Mouse (Mus musculus) midbrain, embryonic 15.5 days (tissue): ENCODE results near the gene Fastkd3. TPM values are rescaled to one million over a fixed set of nuclear protein-coding genes. Genes with fewer than 3 reads are reported as not detected.

Experiments used
- ATAC-seq: fragments of 200-750 bp; cut with Nextera tagmentation; replicated peaks from 2 replicates; pipeline ENCODE4 v1.8.0; 2017; ENCODE audit warnings: moderate TSS enrichment
- H3K27ac ChIP-seq: fragments of 300-500 bp; sonication (generic); 2 replicates; pipeline ENCODE4 v1.5.1; 2015; ENCODE audit warnings: mild to moderate bottlenecking, inconsistent platforms
- H3K27me3 ChIP-seq: fragments of 300-500 bp; sonication (generic); replicated peaks from 2 replicates; pipeline ENCODE4 v1.6.1; 2015; ENCODE audit warnings: inconsistent platforms
- H3K36me3 ChIP-seq: fragments of 300-500 bp; sonication (generic); replicated peaks from 2 replicates; pipeline ENCODE4 v1.6.1; 2015; ENCODE audit warnings: inconsistent platforms
- H3K4me1 ChIP-seq: fragments of 300-500 bp; sonication (generic); 2 replicates; pipeline ENCODE4 v1.6.1; 2015; ENCODE audit warnings: inconsistent platforms
- H3K4me2 ChIP-seq: fragments of 300-500 bp; sonication (generic); 2 replicates; pipeline ENCODE4 v1.6.1; 2015; ENCODE audit warnings: inconsistent platforms, mild to moderate bottlenecking, moderate library complexity
- H3K4me3 ChIP-seq: fragments of 300-500 bp; sonication (generic); 2 replicates; pipeline ENCODE4 v1.5.1; 2015; ENCODE audit warnings: mild to moderate bottlenecking, inconsistent platforms
- H3K9ac ChIP-seq: fragments of 300-500 bp; sonication (generic); 2 replicates; pipeline ENCODE4 v1.6.1; 2015; ENCODE audit warnings: mild to moderate bottlenecking, inconsistent platforms
- H3K9me3 ChIP-seq: fragments of 300-500 bp; sonication (generic); 2 replicates; pipeline ENCODE4 v1.6.1; 2016; ENCODE audit warnings: inconsistent platforms
- WGBS: fragments of 180-500 bp; shearing (Covaris S2); methylation state at CpG from one replicate; pipeline ENCODE4 v1.1.7; 2015; ENCODE audit warnings: mixed read lengths; 5-methylcytosine and 5-hydroxymethylcytosine counted together
- polyA plus RNA-seq: library from polyadenylated mRNA; unstranded; fragments of >200 nt; fragmentation: Nextera tagmentation; extraction: Ambion mirVana; gene quantifications from 2 replicates; pipeline ENCODE4 v1.2.1, GENCODE M21; 2015

Gene Fastkd3
- polyA plus RNA-seq, 1 experiment from 2014 or later = 22.8 TPM

DNA sequence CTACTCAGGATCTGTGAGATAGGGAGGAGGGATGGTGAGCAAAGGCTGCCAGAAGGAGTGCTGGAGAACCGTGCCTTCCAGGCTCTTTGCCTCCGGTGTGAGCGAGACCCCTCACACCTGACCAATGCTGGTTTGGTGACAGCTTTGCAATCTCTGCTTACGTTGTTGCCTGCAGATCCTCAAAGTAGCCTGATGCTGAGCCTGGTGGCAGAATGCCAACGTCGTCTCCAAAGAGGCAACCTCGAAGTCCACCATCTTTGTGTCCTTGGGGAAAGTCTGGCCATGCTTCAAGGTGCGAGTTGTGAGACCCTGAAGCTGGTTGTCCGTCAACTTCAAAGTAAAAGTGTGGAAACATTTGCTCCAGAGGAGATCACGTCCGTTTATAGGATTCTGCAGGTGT is 1.9 kb downstream of the Fastkd3 start:
- no peaks in the 10 kb centered on the region for H3K27me3 ChIP-seq
- peaks cover 32% of the 10 kb centered on the region for H3K36me3 ChIP-seq

DNA sequence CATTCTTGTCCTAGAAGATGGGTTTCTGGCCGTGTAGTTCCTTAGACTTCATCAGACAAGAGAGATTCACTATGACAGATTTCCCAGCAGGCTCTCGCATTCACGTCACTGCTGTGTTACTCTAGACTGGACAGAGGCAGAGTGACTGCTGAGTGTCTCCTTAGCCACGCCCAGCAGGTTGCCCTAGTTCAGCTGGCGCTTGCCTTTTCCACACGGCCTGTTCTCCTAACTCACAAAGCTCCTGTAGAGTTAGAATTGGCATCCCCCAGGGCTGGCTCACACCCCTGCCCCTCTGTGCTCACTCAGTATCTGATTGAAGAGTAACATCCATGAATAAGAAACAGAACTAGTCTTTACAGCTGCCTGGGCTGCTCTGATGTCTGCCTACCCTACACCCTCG is 3.4 kb downstream of the Fastkd3 start:
- Histone ChIP-seq H3K27ac (no peak overlapping the region), H3K4me2 (no peak overlapping the region), H3K36me3 (peaks cover 47% of the 10 kb centered on the region), H3K4me3 (no peak overlapping the region), H3K9me3 (no peaks in the 10 kb centered on the region), H3K4me1 (peaks cover 22% of the 10 kb centered on the region), H3K27me3 (no peaks in the 10 kb centered on the region), H3K9ac (no peak overlapping the region)
- WGBS = 85% methylated on average over 7 of the region's 7 CpGs
- no peak for ATAC-seq

More for the DNA sequence above, 1.9 kb downstream of the Fastkd3 start:
- H3K4me1 ChIP-seq = peaks cover 22% of the 10 kb centered on the region
- H3K27ac ChIP-seq = no peak overlapping the region
- H3K9ac ChIP-seq = no peak overlapping the region
- H3K4me2 ChIP-seq = no peak overlapping the region
- WGBS = 96% methylated on average over 11 of the region's 11 CpGs
- no peaks in the 10 kb centered on the region for H3K9me3 ChIP-seq
- no peak overlapping the region for H3K4me3 ChIP-seq
- no peak for ATAC-seq

DNA sequence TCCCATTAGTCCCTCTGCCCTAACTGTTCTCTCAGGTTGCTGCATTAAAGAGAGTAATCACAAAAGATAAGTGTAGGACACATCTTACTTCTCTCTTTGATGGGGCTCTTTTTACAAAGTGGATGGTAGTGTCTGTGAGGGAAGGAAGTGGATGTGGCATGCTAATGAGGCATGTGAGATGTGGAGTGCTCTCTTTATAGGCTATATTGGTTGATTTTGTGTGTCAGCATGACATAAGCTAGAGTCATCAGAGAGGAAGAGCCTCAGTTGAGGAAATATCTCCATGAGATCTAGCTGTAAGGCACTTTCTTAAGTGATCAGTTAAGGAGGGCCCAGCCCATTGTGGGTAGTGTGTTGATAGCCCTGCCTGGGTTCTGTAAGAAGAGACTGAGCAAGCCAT is 6.3 kb downstream of the Fastkd3 start:
- Histone ChIP-seq H3K4me3 (no peak overlapping the region), H3K4me2 (no peak overlapping the region), H3K9ac (no peak overlapping the region), H3K9me3 (no peaks in the 10 kb centered on the region), H3K27ac (no peak overlapping the region), H3K27me3 (no peaks in the 10 kb centered on the region), H3K4me1 (peaks cover 3% of the 10 kb centered on the region), H3K36me3 (peaks cover 72% of the 10 kb centered on the region)
- no peak for ATAC-seq

DNA sequence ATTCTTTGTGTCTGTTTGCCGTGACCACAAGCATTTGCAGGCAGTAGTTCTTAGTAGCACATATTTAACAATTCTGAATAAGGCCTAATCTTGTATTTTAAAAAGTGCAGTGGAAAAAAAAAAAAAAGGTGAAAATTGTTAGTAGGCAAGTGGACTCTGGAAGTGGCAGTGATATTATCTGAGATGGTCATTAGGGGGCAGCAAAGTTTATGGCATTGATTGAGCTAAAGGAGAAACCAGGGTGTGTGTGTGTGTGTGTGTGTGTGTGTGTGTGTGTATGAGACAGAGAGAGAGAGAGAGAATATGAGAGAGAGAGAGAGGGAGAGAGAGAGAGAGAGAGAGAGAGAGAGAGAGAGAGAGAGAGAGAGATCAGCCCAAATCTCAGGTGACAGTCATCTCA is 11.8 kb downstream of the Fastkd3 start:
- Histone ChIP-seq H3K36me3 (peaks cover 42% of the 10 kb centered on the region), H3K9ac (no peak overlapping the region), H3K4me1 (peaks cover 7% of the 10 kb centered on the region; the same call in 1 of the 2 replicates), H3K27me3 (no peaks in the 10 kb centered on the region), H3K9me3 (no peaks in the 10 kb centered on the region), H3K4me2 (no peak overlapping the region), H3K4me3 (no peak overlapping the region), H3K27ac (no peak overlapping the region)
- ATAC-seq = no peak
- 82% methylated on average over 1 of the region's 1 CpGs for WGBS

DNA sequence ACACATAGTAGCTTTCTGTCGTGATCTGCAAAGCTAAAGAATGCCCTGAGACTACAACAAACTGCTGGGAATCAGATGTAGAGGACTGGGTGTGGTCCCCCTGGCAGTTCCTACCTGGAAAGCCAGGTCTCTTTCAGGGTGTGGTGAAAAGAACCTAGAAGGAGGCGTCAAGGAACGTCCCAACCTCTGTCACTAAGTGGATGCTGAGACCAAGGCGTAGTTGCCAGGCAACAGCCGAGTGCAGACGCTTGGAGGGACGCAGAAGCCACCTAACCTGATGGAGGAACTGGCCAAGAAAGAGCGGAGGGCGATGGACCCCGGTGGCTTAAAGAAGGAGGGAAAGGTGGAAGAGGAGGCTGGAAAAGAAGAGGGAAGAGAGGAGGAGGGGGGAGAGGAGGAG is 15.2 kb downstream of the Fastkd3 start, which contains the start of gene 1700001L19Rik:
Gene 1700001L19Rik, plus strand, starts transcription at position 223 of the 400 bp plus-strand sequence.
- Histone ChIP-seq H3K4me1 (peaks cover 16% of the 10 kb centered on the region; the same call in 1 of the 2 replicates), H3K36me3 (peaks cover 11% of the 10 kb centered on the region; the same call in 1 of the 2 replicates), H3K27ac (no peak within 1 kb of the TSS), H3K9me3 (no peaks in the 10 kb centered on the region), H3K9ac (peak within 1 kb of the TSS; percentile 13; the same call in 1 of the 2 replicates), H3K27me3 (no peaks in the 10 kb centered on the region), H3K4me2 (peak within 1 kb of the TSS; percentile 48), H3K4me3 (peak within 1 kb of the TSS; percentile 26)
- ATAC-seq = peak; percentile 40; the same call in 1 of the 2 replicates
- 6% methylated on average over 10 of the region's 10 CpGs for WGBS

DNA sequence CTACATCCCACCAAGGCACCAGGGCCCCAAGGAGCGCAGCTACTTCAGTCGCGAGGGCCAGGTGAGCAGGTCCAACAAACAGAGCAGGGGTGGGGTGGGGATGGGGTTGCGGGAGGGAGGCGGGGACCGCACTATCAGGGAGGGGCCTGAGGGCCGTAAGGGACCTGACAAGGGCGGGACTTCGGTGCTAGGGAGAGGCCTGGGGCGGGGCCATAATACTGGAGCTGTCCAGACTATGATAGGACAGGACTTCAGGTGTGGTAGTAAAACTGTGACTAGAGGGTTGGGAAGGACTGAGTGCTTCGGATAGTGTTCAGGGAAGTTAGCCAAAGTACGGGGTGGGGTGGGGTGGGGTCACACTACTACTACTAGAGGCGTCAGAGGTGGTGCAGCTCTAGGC is 15.6 kb downstream of the Fastkd3 start:
- Histone ChIP-seq H3K27me3 (no peaks in the 10 kb centered on the region), H3K4me1 (peaks cover 16% of the 10 kb centered on the region; the same call in 1 of the 2 replicates), H3K36me3 (peaks cover 7% of the 10 kb centered on the region; the same call in 1 of the 2 replicates), H3K4me2 (peak overlapping the region; percentile 48), H3K27ac (no peak overlapping the region), H3K4me3 (peak overlapping the region; percentile 26), H3K9ac (peak overlapping the region; percentile 13; the same call in 1 of the 2 replicates), H3K9me3 (no peaks in the 10 kb centered on the region)
- 14% methylated on average over 13 of the region's 13 CpGs for WGBS
- peak; percentile 35 for ATAC-seq

DNA sequence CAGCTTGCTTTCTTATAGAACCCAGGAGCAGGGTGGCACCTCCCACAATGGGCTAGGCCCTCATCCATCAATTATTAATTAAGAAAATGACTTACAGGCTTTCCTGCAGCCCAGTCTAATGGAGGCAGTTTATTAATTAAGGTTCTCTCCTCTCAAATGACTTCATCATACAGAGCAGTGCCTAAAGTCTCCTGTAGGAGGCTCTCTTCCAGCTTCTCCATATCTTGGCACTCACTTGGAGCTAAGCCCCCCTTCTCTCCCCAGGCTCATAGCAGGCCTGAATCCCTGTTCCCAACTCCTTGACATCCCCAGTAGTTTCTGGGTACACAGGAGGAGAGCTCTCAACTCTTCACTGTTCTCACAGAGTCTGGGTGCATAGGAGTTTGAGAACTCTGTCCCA is 16.9 kb downstream of the Fastkd3 start:
- H3K4me3 ChIP-seq = no peak overlapping the region
- H3K4me1 ChIP-seq = peaks cover 16% of the 10 kb centered on the region; the same call in 1 of the 2 replicates
- H3K36me3 ChIP-seq = no peaks in the 10 kb centered on the region
- no peak overlapping the region for H3K4me2 ChIP-seq
- no peak overlapping the region for H3K27ac ChIP-seq
- no peaks in the 10 kb centered on the region for H3K27me3 ChIP-seq
- no peak for ATAC-seq
- no peak overlapping the region for H3K9ac ChIP-seq
- H3K9me3 ChIP-seq = no peaks in the 10 kb centered on the region

DNA sequence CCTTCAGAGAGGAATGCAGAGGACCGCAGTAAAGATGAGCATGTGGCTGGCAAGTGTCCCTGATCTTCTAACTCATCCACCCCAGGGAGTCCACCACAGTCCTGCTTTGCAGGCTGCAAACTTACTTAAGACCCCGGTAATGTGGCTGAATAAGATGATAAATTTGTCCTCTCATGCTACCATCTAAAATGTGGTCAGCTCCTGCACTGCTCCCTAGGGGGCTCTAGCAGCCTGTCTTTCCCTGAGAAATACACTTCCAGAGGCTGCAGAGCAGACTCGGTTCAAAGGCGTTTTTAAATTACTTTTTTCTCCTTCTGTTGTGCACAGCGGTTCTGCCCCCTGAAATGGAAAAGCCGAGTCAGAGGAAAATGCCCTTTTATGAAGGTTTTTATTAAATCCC is 19.1 kb downstream of the Fastkd3 start:
- H3K4me2 ChIP-seq = 0 out of 2 replicates have a peak overlapping the region, but pooled peaks have one; percentile 3
- no peak overlapping the region for H3K9ac ChIP-seq
- ATAC-seq = peak; percentile 37
- peaks cover 22% of the 10 kb centered on the region; the same call in 1 of the 2 replicates for H3K4me1 ChIP-seq
- no peak overlapping the region for H3K4me3 ChIP-seq
- H3K36me3 ChIP-seq = no peaks in the 10 kb centered on the region
- 0 out of 2 replicates have a peak overlapping the region, but pooled peaks have one; percentile 57 for H3K27ac ChIP-seq
- H3K9me3 ChIP-seq = no peaks in the 10 kb centered on the region
- H3K27me3 ChIP-seq = no peaks in the 10 kb centered on the region
- 14% methylated on average over 6 of the region's 6 CpGs for WGBS

DNA sequence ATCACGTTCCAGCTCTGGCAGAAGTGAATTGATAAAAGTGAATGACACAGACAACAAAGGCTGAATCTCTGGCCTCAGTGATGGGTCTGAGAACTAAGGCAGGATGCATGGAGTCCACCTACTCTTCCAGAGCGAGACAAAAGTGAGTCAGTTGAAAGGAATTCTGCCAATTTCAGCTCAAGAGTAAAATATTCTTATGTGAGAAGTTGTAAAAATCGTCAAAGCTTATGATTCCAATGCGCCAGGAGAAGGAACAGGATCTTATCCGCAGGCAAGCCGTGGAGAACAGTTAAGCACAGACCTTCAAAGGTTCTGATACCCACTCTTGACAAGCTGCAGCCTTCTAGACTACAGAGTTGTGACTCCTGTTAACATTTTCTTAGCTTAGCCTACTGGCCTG is 21.1 kb downstream of the Fastkd3 start:
- H3K4me3 ChIP-seq = no peak overlapping the region
- H3K27ac ChIP-seq = no peak overlapping the region
- H3K9me3 ChIP-seq = no peaks in the 10 kb centered on the region
- WGBS = 77% methylated on average over 6 of the region's 6 CpGs
- ATAC-seq = no peak
- H3K4me2 ChIP-seq = no peak overlapping the region
- no peaks in the 10 kb centered on the region for H3K27me3 ChIP-seq
- no peak overlapping the region for H3K9ac ChIP-seq
- no peaks in the 10 kb centered on the region for H3K36me3 ChIP-seq
- H3K4me1 ChIP-seq = peaks cover 28% of the 10 kb centered on the region

DNA sequence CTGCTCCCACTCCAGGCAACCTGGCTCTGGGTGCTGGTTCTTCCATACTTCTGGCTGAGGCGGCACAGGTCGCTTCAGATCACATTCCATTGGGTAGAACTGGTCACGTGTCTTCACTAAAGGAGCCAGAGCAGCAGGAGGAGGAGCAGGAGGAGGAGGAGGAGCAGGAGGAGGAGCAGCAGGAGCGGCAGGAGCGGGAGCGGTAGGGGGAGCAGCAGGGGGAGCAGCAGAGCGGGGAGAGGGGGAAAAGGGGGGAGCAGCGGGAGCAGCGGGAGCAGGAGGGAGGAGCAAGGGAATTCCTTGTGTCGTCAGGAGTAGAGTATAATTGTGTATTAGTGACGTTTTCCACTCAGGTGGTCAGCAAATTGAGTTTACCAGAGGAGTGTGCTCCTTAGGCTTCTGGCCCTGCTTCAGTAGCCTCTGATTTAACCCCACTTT is 23.7 kb downstream of the Fastkd3 start:
- Histone ChIP-seq H3K4me2 (peak overlapping the region; percentile 50), H3K9me3 (no peaks in the 10 kb centered on the region), H3K27ac (no peak overlapping the region), H3K4me1 (peaks cover 29% of the 10 kb centered on the region), H3K4me3 (peak overlapping the region; percentile 35), H3K36me3 (no peaks in the 10 kb centered on the region), H3K9ac (peak overlapping the region; percentile 15; the same call in 1 of the 2 replicates), H3K27me3 (no peaks in the 10 kb centered on the region)
- peak; percentile 83 for ATAC-seq
- WGBS = 3% methylated on average over 10 of the region's 11 CpGs

DNA sequence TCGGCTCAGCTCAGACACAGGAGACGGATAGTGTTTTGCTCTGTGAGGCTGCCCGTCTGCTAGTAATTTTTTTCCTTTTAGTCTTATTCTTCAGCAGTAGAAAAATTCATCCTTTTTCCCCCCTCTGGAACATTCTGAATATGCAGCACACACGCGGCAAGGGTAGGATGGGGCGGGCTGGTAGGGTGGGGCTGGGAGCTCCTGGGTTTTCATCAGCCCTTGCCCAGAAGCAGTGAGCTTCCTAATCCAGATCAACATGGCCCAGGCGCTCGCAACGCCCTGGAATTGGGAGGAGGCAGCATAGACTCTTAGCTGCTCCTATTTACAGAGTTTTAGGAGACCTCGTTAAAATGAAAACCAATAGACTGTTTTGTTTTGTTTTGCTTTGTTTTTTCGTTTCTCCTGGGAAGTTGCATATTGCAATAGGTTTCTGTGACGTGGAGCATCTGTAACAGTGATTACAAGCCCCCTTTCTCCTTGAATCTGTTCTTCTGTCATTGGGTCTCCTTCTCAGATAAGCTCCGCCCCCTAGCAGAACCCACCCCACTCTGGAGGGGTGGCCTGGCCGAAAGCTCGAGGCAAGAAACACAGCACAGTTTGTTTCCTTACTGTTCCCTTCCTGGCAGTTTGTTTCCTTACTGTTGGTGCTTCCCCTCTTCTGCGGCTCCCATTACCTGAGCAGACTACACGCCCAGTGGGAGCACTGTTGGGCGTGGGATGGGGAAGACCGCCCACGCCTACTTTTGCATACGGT is 25.8 kb downstream of the Fastkd3 start:
- H3K9me3 ChIP-seq = no peaks in the 10 kb centered on the region
- H3K36me3 ChIP-seq = no peaks in the 10 kb centered on the region
- peak overlapping the region; percentile 27 for H3K4me2 ChIP-seq
- H3K4me1 ChIP-seq = peaks cover 21% of the 10 kb centered on the region
- ATAC-seq = peak; percentile 65
- H3K27ac ChIP-seq = peak overlapping the region; percentile 57; the same call in 1 of the 2 replicates
- no peaks in the 10 kb centered on the region for H3K27me3 ChIP-seq
- 50% methylated on average over 21 of the region's 21 CpGs for WGBS
- H3K9ac ChIP-seq = no peak overlapping the region; the same call in 1 of the 2 replicates
- 0 out of 2 replicates have a peak overlapping the region, but pooled peaks have one; percentile 2 for H3K4me3 ChIP-seq

DNA sequence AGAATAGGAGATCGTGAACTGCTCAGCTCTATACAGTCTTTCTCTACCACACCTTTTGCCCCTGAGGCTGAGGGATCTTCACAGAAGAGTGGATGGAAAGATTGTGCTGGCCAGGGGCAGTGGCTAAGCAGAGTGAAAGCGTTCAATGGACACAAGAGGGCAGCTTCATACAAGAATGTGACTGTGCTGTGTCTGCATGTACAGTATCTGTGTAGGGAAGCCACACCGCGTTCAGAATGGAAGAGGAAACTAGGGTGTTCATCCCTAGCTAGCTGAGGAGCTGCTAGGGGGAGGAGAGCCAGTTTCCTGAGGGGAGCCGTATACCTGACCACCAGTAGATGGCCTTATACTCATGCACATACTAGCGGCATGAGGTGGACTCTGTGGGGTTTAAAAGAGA is 40.8 kb downstream of the Fastkd3 start:
- Histone ChIP-seq H3K36me3 (no peaks in the 10 kb centered on the region), H3K9ac (no peak overlapping the region), H3K27me3 (no peaks in the 10 kb centered on the region), H3K4me3 (no peak overlapping the region), H3K27ac (no peak overlapping the region), H3K4me1 (no peaks in the 10 kb centered on the region), H3K9me3 (no peaks in the 10 kb centered on the region), H3K4me2 (no peak overlapping the region)
- WGBS = 63% methylated on average over 6 of the region's 6 CpGs
- peak; percentile 94 for ATAC-seq
